Mouse (Mus musculus) ES-Bruce4 (cell line): ENCODE results near the gene Tln1. TPM values are rescaled to one million over a fixed set of nuclear protein-coding genes. Genes with fewer than 3 reads are reported as not detected.
A peak's percentile ranks its signal among the peaks of the same experiment; 100 is the strongest.
"Not testable (repeated sequence)": the region's sequence is repeated elsewhere in the genome, so short reads cannot be mapped to it uniquely, and the experiment has no call there.

ENCODE experiments used
- H3K27ac ChIP-seq: 2 replicates; pipeline ENCODE4 v1.5.1; 2012; ENCODE audit warnings: low read length, inconsistent platforms; ENCODE audit not compliant: insufficient read depth
- H3K27me3 ChIP-seq: 2 replicates; pipeline ENCODE4 v1.6.1; 2012; ENCODE audit warnings: mild to moderate bottlenecking, low read length, inconsistent platforms; ENCODE audit not compliant: control insufficient read depth, poor library complexity, insufficient read depth, severe bottlenecking
- H3K36me3 ChIP-seq: 2 replicates; pipeline ENCODE4 v1.6.1; 2012; ENCODE audit warnings: inconsistent platforms, mild to moderate bottlenecking, low read length, moderate library complexity; ENCODE audit not compliant: control insufficient read depth, poor library complexity, insufficient read depth, severe bottlenecking
- H3K4me1 ChIP-seq: one replicate; pipeline ENCODE4 v1.8.1; 2011; ENCODE audit warnings: low read length; ENCODE audit not compliant: control insufficient read depth, insufficient read depth
- H3K4me3 ChIP-seq: 2 replicates; pipeline ENCODE4 v1.5.1; 2011; ENCODE audit warnings: low read depth, mild to moderate bottlenecking, low read length
- H3K9ac ChIP-seq: 2 replicates; pipeline ENCODE4 v1.6.1; 2012; ENCODE audit warnings: low read depth, mild to moderate bottlenecking, inconsistent platforms; ENCODE audit not compliant: poor library complexity, severe bottlenecking
- H3K9me3 ChIP-seq: replicated peaks from 2 replicates; pipeline ENCODE4 v1.6.1; 2012; ENCODE audit warnings: mild to moderate bottlenecking, low read length, inconsistent platforms; ENCODE audit not compliant: control insufficient read depth, poor library complexity, insufficient read depth, severe bottlenecking
- CTCF ChIP-seq: IDR thresholded peaks from one replicate; pipeline ENCODE4 v1.8.1; 2011; ENCODE audit warnings: low read depth, low read length
- EP300 ChIP-seq: IDR thresholded peaks from 2 replicates; pipeline ENCODE4 v1.6.1; 2011; ENCODE audit warnings: low read depth, low read length; ENCODE audit not compliant: insufficient read depth
- POLR2A ChIP-seq: IDR thresholded peaks from one replicate; pipeline ENCODE4 v1.8.1; 2011; ENCODE audit warnings: low read length; ENCODE audit not compliant: insufficient read depth
- polyA plus RNA-seq: library from polyadenylated mRNA; stranded (reverse); fragments of >200 nt; gene quantifications from 2 replicates; pipeline ENCODE4 v1.2.4, GENCODE M21; 2011; ENCODE audit warnings: low read depth; ENCODE audit not compliant: missing spikeins, insufficient read depth, insufficient read length

Tln1 gene
- polyA plus RNA-seq, 1 experiment = 92.5 TPM

- TF ChIP-seq EP300 = no peak
- peak; percentile 95 for TF ChIP-seq POLR2A
- no peak for TF ChIP-seq CTCF
- Histone ChIP-seq H3K27ac (no peak overlapping the region), H3K4me3 (peak overlapping the region; percentile 92), H3K27me3 (no peaks in the 10 kb centered on the region), H3K9me3 (no peaks in the 10 kb centered on the region), H3K4me1 (no peaks in the 10 kb centered on the region), H3K36me3 (0 out of 2 replicates have a peak, but pooled peaks cover 5% of the 10 kb centered on the region), H3K9ac (peak overlapping the region; percentile 91)
Measured at GRCm38 (mm10) chr4:43493186-43493845, 69.2 kb downstream of the Tln1 start.

GRCm38 (mm10) chr4:43492821-43493185 lies 69.7 kb downstream of the Tln1 start, which contains the start of gene Ccdc107:
TSS of gene Ccdc107 (plus strand) at chr4:43492900.
- H3K9ac ChIP-seq = peak within 1 kb of the TSS; percentile 91
- 0 out of 2 replicates have a peak, but pooled peaks cover 5% of the 10 kb centered on the region for H3K36me3 ChIP-seq
- peak within 1 kb of the TSS; percentile 92 for H3K4me3 ChIP-seq
- H3K9me3 ChIP-seq = no peaks in the 10 kb centered on the region
- H3K27me3 ChIP-seq = no peaks in the 10 kb centered on the region
- no peak within 1 kb of the TSS for H3K27ac ChIP-seq
- no peaks in the 10 kb centered on the region for H3K4me1 ChIP-seq
- TF ChIP-seq POLR2A (no peak), EP300 (peak; percentile 56; the same call in 1 of the 2 replicates)

GRCm38 (mm10) chr4:43492101-43492820 lies 70.2 kb downstream of the Tln1 start:
- Histone ChIP-seq H3K36me3 (0 out of 2 replicates have a peak, but pooled peaks cover 5% of the 10 kb centered on the region), H3K27me3 (no peaks in the 10 kb centered on the region), H3K4me1 (no peaks in the 10 kb centered on the region), H3K27ac (no peak overlapping the region), H3K9ac (peak overlapping the region; percentile 41; the same call in 1 of the 2 replicates), H3K4me3 (peak overlapping the region; percentile 39; the same call in 1 of the 2 replicates), H3K9me3 (no peaks in the 10 kb centered on the region)
- no peak for TF ChIP-seq CTCF
- no peak for TF ChIP-seq EP300
- TF ChIP-seq POLR2A = no peak

- 0 out of 2 replicates have a peak, but pooled peaks cover 1% of the 10 kb centered on the region for H3K36me3 ChIP-seq
- no peak overlapping the region for H3K9ac ChIP-seq
- no peaks in the 10 kb centered on the region for H3K4me1 ChIP-seq
- no peaks in the 10 kb centered on the region for H3K27me3 ChIP-seq
- no peak overlapping the region for H3K4me3 ChIP-seq
- TF ChIP-seq EP300 = no peak
- TF ChIP-seq POLR2A = no peak
- no peak for TF ChIP-seq CTCF
- no peaks in the 10 kb centered on the region for H3K9me3 ChIP-seq
- no peak overlapping the region for H3K27ac ChIP-seq
Measured at GRCm38 (mm10) chr4:43490801-43491200, 71.7 kb downstream of the Tln1 start.

- H3K4me3 ChIP-seq = no peak overlapping the region
Measured at GRCm38 (mm10) chr4:43489611-43490010, 72.9 kb downstream of the Tln1 start.

GRCm38 (mm10) chr4:43485666-43486065 lies 76.8 kb downstream of the Tln1 start:
- not testable (repeated sequence) for H3K9ac ChIP-seq, H3K4me3 ChIP-seq, H3K27ac ChIP-seq, H3K4me1 ChIP-seq, H3K27me3 ChIP-seq, H3K36me3 ChIP-seq, H3K9me3 ChIP-seq

More at GRCm38 (mm10) chr4:43489611-43490010, 72.9 kb downstream of the Tln1 start:
- Histone ChIP-seq H3K27me3 (no peaks in the 10 kb centered on the region), H3K27ac (no peak overlapping the region), H3K36me3 (no peaks in the 10 kb centered on the region), H3K4me1 (no peaks in the 10 kb centered on the region), H3K9ac (no peak overlapping the region), H3K9me3 (no peaks in the 10 kb centered on the region)
- TF ChIP-seq POLR2A (no peak), CTCF (no peak), EP300 (no peak)
